Mouse (Mus musculus): ENCODE measurements around the gene 1700113H08Rik. TPM values are rescaled to one million over a fixed set of nuclear protein-coding genes. Genes with fewer than 3 reads are reported as not detected.

Gene 1700113H08Rik
- polyA plus RNA-seq, 1 experiment from 2014 or later = not detected

GRCm38 (mm10) chr10:87109038-87109771 lies 51.4 kb downstream of the 1700113H08Rik start:
- Histone ChIP-seq H3K4me3 (replicated peaks) (no peak overlapping the region), H3K36me3 (no peaks in the 10 kb centered on the region), H3K9me3 (replicated peaks) (no peaks in the 10 kb centered on the region), H3K4me1 (no peaks in the 10 kb centered on the region), H3K4me2 (replicated peaks) (no peak overlapping the region), H3K27ac (replicated peaks) (no peak overlapping the region), H3K27me3 (no peaks in the 10 kb centered on the region), H3K9ac (no peak overlapping the region)
- 75% methylated on average over 10 of the region's 10 CpGs for WGBS
- no peak for ATAC-seq (ENCODE audit: insufficient number of reproducible peaks, low FRiP score, low TSS enrichment, low read depth)

- no peak overlapping the region for H3K4me3 ChIP-seq (replicated peaks)
- H3K9ac ChIP-seq = no peak overlapping the region
- H3K4me2 ChIP-seq (replicated peaks) = no peak overlapping the region
- H3K4me1 ChIP-seq = no peaks in the 10 kb centered on the region
- 63% methylated on average over 3 of the region's 3 CpGs for WGBS
- no peaks in the 10 kb centered on the region for H3K36me3 ChIP-seq
- H3K27ac ChIP-seq (replicated peaks) = no peak overlapping the region
- no peak for ATAC-seq (ENCODE audit: insufficient number of reproducible peaks, low FRiP score, low TSS enrichment, low read depth)
- H3K27me3 ChIP-seq = no peaks in the 10 kb centered on the region
- no peaks in the 10 kb centered on the region for H3K9me3 ChIP-seq (replicated peaks)
Measured at GRCm38 (mm10) chr10:87110909-87111308, 53.1 kb downstream of the 1700113H08Rik start.

GRCm38 (mm10) chr10:87125094-87125493 lies 67.2 kb downstream of the 1700113H08Rik start:
- Histone ChIP-seq H3K36me3 (no peaks in the 10 kb centered on the region), H3K9me3 (replicated peaks) (no peaks in the 10 kb centered on the region), H3K4me1 (no peaks in the 10 kb centered on the region), H3K4me3 (replicated peaks) (no peak overlapping the region), H3K27me3 (no peaks in the 10 kb centered on the region), H3K27ac (replicated peaks) (no peak overlapping the region), H3K9ac (no peak overlapping the region), H3K4me2 (replicated peaks) (no peak overlapping the region)
- ATAC-seq (ENCODE audit: insufficient number of reproducible peaks, low FRiP score, low TSS enrichment, low read depth) = no peak
- WGBS = 71% methylated on average over 5 of the region's 5 CpGs

GRCm38 (mm10) chr10:87126186-87126824 lies 68.5 kb downstream of the 1700113H08Rik start:
- Histone ChIP-seq H3K27ac (replicated peaks) (no peak overlapping the region), H3K4me1 (no peaks in the 10 kb centered on the region), H3K4me2 (replicated peaks) (no peak overlapping the region), H3K4me3 (replicated peaks) (no peak overlapping the region), H3K9ac (no peak overlapping the region), H3K36me3 (no peaks in the 10 kb centered on the region), H3K9me3 (replicated peaks) (no peaks in the 10 kb centered on the region), H3K27me3 (no peaks in the 10 kb centered on the region)
- 85% methylated on average over 12 of the region's 12 CpGs for WGBS
- ATAC-seq (ENCODE audit: insufficient number of reproducible peaks, low FRiP score, low TSS enrichment, low read depth) = no peak

GRCm38 (mm10) chr10:87151050-87151449 lies 93.2 kb downstream of the 1700113H08Rik start:
- Histone ChIP-seq H3K27ac (replicated peaks) (no peak overlapping the region), H3K36me3 (no peaks in the 10 kb centered on the region), H3K9ac (no peak overlapping the region), H3K4me3 (replicated peaks) (no peak overlapping the region), H3K27me3 (no peaks in the 10 kb centered on the region), H3K9me3 (replicated peaks) (no peaks in the 10 kb centered on the region), H3K4me2 (replicated peaks) (no peak overlapping the region), H3K4me1 (no peaks in the 10 kb centered on the region)
- 90% methylated on average over 6 of the region's 6 CpGs for WGBS
- ATAC-seq (ENCODE audit: insufficient number of reproducible peaks, low FRiP score, low TSS enrichment, low read depth) = no peak

GRCm38 (mm10) chr10:87153731-87154505 lies 96.1 kb downstream of the 1700113H08Rik start:
- H3K4me3 ChIP-seq (replicated peaks) = no peak overlapping the region
- no peak overlapping the region for H3K27ac ChIP-seq (replicated peaks)
- no peaks in the 10 kb centered on the region for H3K4me1 ChIP-seq
- H3K4me2 ChIP-seq (replicated peaks) = no peak overlapping the region
- ATAC-seq (ENCODE audit: insufficient number of reproducible peaks, low FRiP score, low TSS enrichment, low read depth) = no peak
- H3K9ac ChIP-seq = no peak overlapping the region
- no peaks in the 10 kb centered on the region for H3K36me3 ChIP-seq
- H3K27me3 ChIP-seq = no peaks in the 10 kb centered on the region
- H3K9me3 ChIP-seq (replicated peaks) = no peaks in the 10 kb centered on the region
- WGBS = 69% methylated on average over 14 of the region's 14 CpGs

- Histone ChIP-seq H3K27ac (replicated peaks) (no peak overlapping the region), H3K4me1 (no peaks in the 10 kb centered on the region), H3K9me3 (replicated peaks) (no peaks in the 10 kb centered on the region), H3K4me3 (replicated peaks) (no peak overlapping the region), H3K27me3 (no peaks in the 10 kb centered on the region), H3K36me3 (no peaks in the 10 kb centered on the region), H3K4me2 (replicated peaks) (no peak overlapping the region), H3K9ac (no peak overlapping the region)
- no peak for ATAC-seq (ENCODE audit: insufficient number of reproducible peaks, low FRiP score, low TSS enrichment, low read depth)
- 69% methylated on average over 9 of the region's 9 CpGs for WGBS
Measured at GRCm38 (mm10) chr10:87159781-87160180, 101.9 kb downstream of the 1700113H08Rik start.

GRCm38 (mm10) chr10:87196123-87196756 lies 138.4 kb downstream of the 1700113H08Rik start:
- 52% methylated on average over 7 of the region's 7 CpGs for WGBS

GRCm38 (mm10) chr10:87198720-87199119 lies 140.9 kb downstream of the 1700113H08Rik start:
- no peak for ATAC-seq (ENCODE audit: insufficient number of reproducible peaks, low FRiP score, low TSS enrichment, low read depth)
- Histone ChIP-seq H3K4me1 (no peaks in the 10 kb centered on the region), H3K4me3 (replicated peaks) (no peak overlapping the region), H3K27ac (replicated peaks) (no peak overlapping the region), H3K9ac (no peak overlapping the region), H3K36me3 (no peaks in the 10 kb centered on the region), H3K27me3 (no peaks in the 10 kb centered on the region), H3K4me2 (replicated peaks) (no peak overlapping the region), H3K9me3 (replicated peaks) (no peaks in the 10 kb centered on the region)
- 88% methylated on average over 2 of the region's 2 CpGs for WGBS

More at GRCm38 (mm10) chr10:87196123-87196756, 138.4 kb downstream of the 1700113H08Rik start:
- Histone ChIP-seq H3K9me3 (replicated peaks) (no peaks in the 10 kb centered on the region), H3K4me1 (no peaks in the 10 kb centered on the region), H3K27ac (replicated peaks) (no peak overlapping the region), H3K4me2 (replicated peaks) (no peak overlapping the region), H3K36me3 (no peaks in the 10 kb centered on the region), H3K4me3 (replicated peaks) (no peak overlapping the region), H3K27me3 (no peaks in the 10 kb centered on the region), H3K9ac (no peak overlapping the region)
- no peak for ATAC-seq (ENCODE audit: insufficient number of reproducible peaks, low FRiP score, low TSS enrichment, low read depth)

GRCm38 (mm10) chr10:87209466-87209865 lies 151.6 kb downstream of the 1700113H08Rik start:
- no peaks in the 10 kb centered on the region for H3K4me1 ChIP-seq
- no peak for ATAC-seq (ENCODE audit: insufficient number of reproducible peaks, low FRiP score, low TSS enrichment, low read depth)
- no peaks in the 10 kb centered on the region for H3K27me3 ChIP-seq
- H3K4me3 ChIP-seq (replicated peaks) = no peak overlapping the region
- no peaks in the 10 kb centered on the region for H3K9me3 ChIP-seq (replicated peaks)
- 75% methylated on average over 1 of the region's 1 CpGs for whole genome bisulfite sequencing
- H3K4me2 ChIP-seq (replicated peaks) = no peak overlapping the region
- no peaks in the 10 kb centered on the region for H3K36me3 ChIP-seq
- H3K27ac ChIP-seq (replicated peaks) = no peak overlapping the region
- H3K9ac ChIP-seq = no peak overlapping the region

- H3K27me3 ChIP-seq = no peaks in the 10 kb centered on the region
- ATAC-seq (ENCODE audit: insufficient number of reproducible peaks, low FRiP score, low TSS enrichment, low read depth) = no peak
- no peak overlapping the region for H3K4me2 ChIP-seq (replicated peaks)
- no peaks in the 10 kb centered on the region for H3K9me3 ChIP-seq (replicated peaks)
- no peak overlapping the region for H3K4me3 ChIP-seq (replicated peaks)
- WGBS = 82% methylated on average over 4 of the region's 4 CpGs
- H3K4me1 ChIP-seq = no peaks in the 10 kb centered on the region
- H3K27ac ChIP-seq (replicated peaks) = no peak overlapping the region
- H3K36me3 ChIP-seq = no peaks in the 10 kb centered on the region
- H3K9ac ChIP-seq = no peak overlapping the region
Measured at GRCm38 (mm10) chr10:87211046-87211445, 153.2 kb downstream of the 1700113H08Rik start.

Measured in embryonic facial prominence, embryonic 15.5 days (tissue).